In the genomic region with DNA sequence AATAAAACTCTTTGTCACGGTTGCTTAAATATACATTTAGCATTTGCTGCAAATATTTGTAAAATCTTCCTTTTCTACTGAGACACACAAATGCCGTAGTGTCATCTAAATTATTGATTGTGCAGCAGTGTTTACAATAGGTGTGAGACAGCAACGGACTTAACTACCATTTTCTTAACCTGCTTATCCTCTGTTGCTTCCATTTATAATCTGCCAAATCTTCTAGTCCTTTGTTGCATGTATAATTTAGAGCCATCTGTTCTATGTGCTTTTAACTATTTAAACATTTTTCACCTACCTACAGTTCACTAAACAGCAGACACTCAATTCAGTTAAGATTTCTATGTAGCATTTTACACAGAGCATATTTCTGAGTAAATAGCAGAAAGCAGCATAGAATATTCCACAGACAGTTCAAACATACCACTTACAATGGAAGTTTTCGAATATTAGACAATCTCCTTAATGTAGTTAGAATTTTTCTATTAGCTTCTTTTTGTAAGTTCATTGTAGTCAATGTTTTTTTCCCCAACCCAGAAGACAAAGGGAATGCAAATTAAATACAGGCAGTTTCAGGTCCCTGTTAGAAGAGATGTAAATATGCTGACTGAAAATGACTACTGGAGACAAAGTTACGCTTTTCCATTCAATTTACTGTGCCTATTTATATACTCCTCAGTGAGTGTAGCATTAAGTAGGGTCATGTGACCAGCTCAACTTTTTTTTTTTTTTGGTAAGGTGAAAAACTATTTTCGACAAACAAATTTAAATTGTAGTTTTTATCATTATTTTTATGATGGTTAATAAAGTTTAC, we compare ENCODE assay signal across 9 mouse cellular contexts.
DNase-seq lines count a peak whose midpoint lies in the region; ATAC-seq and TF ChIP-seq lines count a peak whose summit lies in the region.
"Had no signal": no experiment of that assay in that cellular context is flagged by ENCODE, and none has a peak within 500 bp of the region (broad histone marks: within the 10 kb centered on the region; RNA-seq: fewer than 3 reads in every experiment).

No protein-coding gene starts in this region.

- WGBS in liver, adult 2 months: 16% methylated on average over 6 of the region's 6 CpGs
- WGBS in embryonic facial prominence, embryonic 14.5 days: 47% methylated on average over 6 of the region's 6 CpGs
- 47% methylated on average over 6 of the region's 6 CpGs for WGBS in limb, embryonic 11.5 days

- no peaks in the 10 kb centered on the region for H3K36me3 ChIP-seq in liver, adult 2 months (ENCODE audit: control insufficient read depth, insufficient read depth, low read length)
- H3K36me3 ChIP-seq in embryonic facial prominence, embryonic 14.5 days (ENCODE audit: control insufficient read depth, insufficient read depth, low read length): no peaks in the 10 kb centered on the region
- H3K36me3 ChIP-seq in limb, embryonic 11.5 days (ENCODE audit: control insufficient read depth, insufficient read depth, low read length): no peaks in the 10 kb centered on the region

- TF ChIP-seq POLR2A in liver, adult 2 months (IDR thresholded peaks at IDR 0.05; ENCODE audit: extremely low read depth, insufficient read depth, low read length): no peak

- TF ChIP-seq CTCF in liver, adult 2 months (IDR thresholded peaks at IDR 0.05; ENCODE audit: low read depth, low read length): no peak

- ATAC-seq in embryonic facial prominence, embryonic 14.5 days (ENCODE audit: low read depth): no peak
- ATAC-seq in limb, embryonic 11.5 days (ENCODE audit: insufficient number of reproducible peaks, low FRiP score, low TSS enrichment, low read depth): no peak

- peak; percentile 59 for DNase-seq in liver, adult 2 months (ENCODE audit: extremely low read depth, low read depth, low spot score)
- DNase-seq in liver: no peak
- no peak for DNase-seq in embryonic facial prominence, embryonic 14.5 days (ENCODE audit: low spot score)
- DNase-seq in limb, embryonic 11.5 days (ENCODE audit: low spot score): no peak
- peak; percentile 55 for DNase-seq in retina, embryonic 14.5 days (ENCODE audit: low spot score)
- DNase-seq in ovary, postnatal 14 days (ENCODE audit: low spot score): no peak
- DNase-seq in cerebellum, adult 9-11 months: no peak
- DNase-seq in T-cell, adult 2 months (ENCODE audit: low spot score): no peak
- DNase-seq: gastrocnemius, postnatal 36 days had no signal

- H3K9me3 ChIP-seq in embryonic facial prominence, embryonic 14.5 days (ENCODE audit: control insufficient read depth, low read length): no peaks in the 10 kb centered on the region
- no peaks in the 10 kb centered on the region for H3K9me3 ChIP-seq in limb, embryonic 11.5 days (ENCODE audit: control insufficient read depth, low read length)

- H3K27ac ChIP-seq in liver, adult 2 months (replicated peaks; ENCODE audit: insufficient read depth, low read depth, low read length): no peak overlapping the region
- 0 out of 2 replicates have a peak overlapping the region, but pooled peaks have one; percentile 21 for H3K27ac ChIP-seq in embryonic facial prominence, embryonic 14.5 days (replicated peaks; ENCODE audit: low read depth, low read length)
- H3K27ac ChIP-seq in limb, embryonic 11.5 days (replicated peaks; ENCODE audit: low read depth, low read length): no peak overlapping the region

- peak overlapping the region; percentile 49 for H3K4me2 ChIP-seq in embryonic facial prominence, embryonic 14.5 days (ENCODE audit: low read depth, low read length)
- H3K4me2 ChIP-seq in limb, embryonic 11.5 days (ENCODE audit: low read depth, severe bottlenecking): peak overlapping the region; percentile 25; the same call in 1 of the 2 replicates

- H3K27me3 ChIP-seq in liver, adult 2 months (ENCODE audit: control insufficient read depth, insufficient read depth, low read length): no peaks in the 10 kb centered on the region
- no peaks in the 10 kb centered on the region for H3K27me3 ChIP-seq in embryonic facial prominence, embryonic 14.5 days (replicated peaks; ENCODE audit: control insufficient read depth, insufficient read depth, low read length)
- H3K27me3 ChIP-seq in limb, embryonic 11.5 days (ENCODE audit: control insufficient read depth, insufficient read depth, low read length): no peaks in the 10 kb centered on the region

- peaks cover 10% of the 10 kb centered on the region; the same call in 1 of the 2 replicates for H3K79me2 ChIP-seq in liver, adult 2 months (ENCODE audit: control insufficient read depth, insufficient read depth, low read length)

- no peak overlapping the region for H3K9ac ChIP-seq in liver, adult 2 months (ENCODE audit: low read depth, low read length)
- H3K9ac ChIP-seq in embryonic facial prominence, embryonic 14.5 days (ENCODE audit: low read depth, low read length): 0 out of 2 replicates have a peak overlapping the region, but pooled peaks have one; percentile 30
- no peak overlapping the region for H3K9ac ChIP-seq in limb, embryonic 11.5 days (ENCODE audit: low read length)

- no peak overlapping the region; the same call in 1 of the 2 replicates for H3K4me3 ChIP-seq in liver, adult 2 months (ENCODE audit: insufficient read depth, low read depth, low read length)
- peak overlapping the region; percentile 18 for H3K4me3 ChIP-seq in embryonic facial prominence, embryonic 14.5 days (ENCODE audit: low read depth, low read length)
- H3K4me3 ChIP-seq in limb, embryonic 11.5 days (ENCODE audit: low read depth, low read length): no peak overlapping the region

- H3K4me1 ChIP-seq in liver, adult 2 months (ENCODE audit: control insufficient read depth, insufficient read depth, low read length): peaks cover 10% of the 10 kb centered on the region; the same call in 1 of the 2 replicates
- peaks cover 29% of the 10 kb centered on the region for H3K4me1 ChIP-seq in embryonic facial prominence, embryonic 14.5 days (ENCODE audit: control insufficient read depth, insufficient read depth, low read length)
- H3K4me1 ChIP-seq in limb, embryonic 11.5 days (ENCODE audit: control insufficient read depth, insufficient read depth, low read length): peaks cover 19% of the 10 kb centered on the region

Comparison
In these comparisons a context has a peak if more than half of its experiments do, and no peak if none do; other contexts are left out.
1. DNase-seq: peak in liver, adult 2 months (single experiment) and retina, embryonic 14.5 days (single experiment); none in liver (single experiment), embryonic facial prominence, embryonic 14.5 days (single experiment), limb, embryonic 11.5 days (single experiment), ovary, postnatal 14 days (single experiment), cerebellum, adult 9-11 months (single experiment) and T-cell, adult 2 months (single experiment).